Mouse (Mus musculus) adrenal gland (tissue): ENCODE results near the gene Naxd.

Experiments
- intact Hi-C: fragments of 180-260 bp; cut with DNase I; formaldehyde crosslinking; loops from one replicate; pipeline ENCODE4 v1.15.1; 2025

Naxd gene

GRCm38 (mm10) chr8:11554799-11555719, 57.8 kb downstream of the Naxd start, which contains the start of gene Ing1:
Gene Ing1, plus strand, starts transcription at chr8:11555571.
- intact Hi-C loops = loop anchor here (5.0 kb wide), 2 partner anchors 62 to 82 kb away; partner anchors contain the start of gene Ankrd10

GRCm38 (mm10) chr8:11555720-11556591, 58.6 kb downstream of the Naxd start:
- intact Hi-C loops = loop anchor here (5.0 kb wide), 1 partner anchor 81 kb away; the partner anchor contains the start of gene Ankrd10

GRCm38 (mm10) chr8:11556691-11557423, 59.6 kb downstream of the Naxd start:
- intact Hi-C loops = loop anchor here (5.0 kb wide), 1 partner anchor 80 kb away; the partner anchor contains the start of gene Ankrd10

- intact Hi-C loops = loop anchor here (5.0 kb wide), 1 partner anchor 80 kb away; the partner anchor contains the start of gene Ankrd10
Observed at GRCm38 (mm10) chr8:11557424-11557767, 60.1 kb downstream of the Naxd start.

GRCm38 (mm10) chr8:11557768-11558629, 60.7 kb downstream of the Naxd start:
- intact Hi-C loops = loop anchor here (5.0 kb wide), 1 partner anchor 79 kb away; the partner anchor contains the start of gene Ankrd10

GRCm38 (mm10) chr8:11559511-11559910, 62.2 kb downstream of the Naxd start:
- intact Hi-C loops = loop anchor here (5.0 kb wide), 1 partner anchor 78 kb away; the partner anchor contains the start of gene Ankrd10

GRCm38 (mm10) chr8:11560220-11560619, 62.9 kb downstream of the Naxd start:
- intact Hi-C loops = loop anchor here (5.0 kb wide), 1 partner anchor 42 kb away; no protein-coding TSS in a partner anchor

- intact Hi-C loops = loop anchor here (5.0 kb wide), 1 partner anchor 38 kb away; no protein-coding TSS in a partner anchor
Observed at GRCm38 (mm10) chr8:11564236-11564635, 66.9 kb downstream of the Naxd start.
